Mouse (Mus musculus): ENCODE data around the gene Pmis2. TPM values are rescaled to one million over a fixed set of nuclear protein-coding genes. Genes with fewer than 3 reads are reported as not detected.

The Pmis2 gene
- polyA plus RNA-seq (2015; fragmentation: Nextera tagmentation; extraction: Ambion mirVana), result not detected in 2 replicates

DNA sequence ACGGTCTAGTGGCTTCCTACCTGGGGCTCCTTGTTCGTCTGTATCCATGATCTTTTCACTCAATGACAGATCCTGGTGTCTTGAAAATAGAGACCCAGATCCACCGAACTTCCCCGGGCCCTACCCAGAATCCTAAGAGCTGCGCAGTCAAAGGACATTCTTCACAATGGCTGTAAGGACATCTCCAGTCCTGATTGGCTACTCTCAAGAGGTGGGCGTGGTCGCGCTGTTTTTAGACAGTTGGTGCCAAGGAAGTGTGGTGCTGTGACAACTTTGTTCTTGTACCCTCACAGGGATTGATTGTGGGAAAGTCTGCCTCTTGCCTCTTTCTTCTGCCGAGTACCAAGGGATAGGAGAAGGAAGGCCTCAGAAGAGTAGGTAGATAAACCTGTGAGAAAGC, at the start of gene Pmis2:
Gene Pmis2 (minus strand): TSS at position 126 of the 400 bp plus-strand sequence.
- no peaks in the 10 kb centered on the region for H3K4me1 ChIP-seq
- H3K4me3 ChIP-seq (replicated peaks), result no peak within 1 kb of the TSS
- H3K36me3 ChIP-seq, result no peaks in the 10 kb centered on the region
- no peak within 1 kb of the TSS for H3K4me2 ChIP-seq (replicated peaks)
- no peak for ATAC-seq (ENCODE audit: insufficient number of reproducible peaks, low FRiP score, low TSS enrichment, low read depth)
- H3K27me3 ChIP-seq, result no peaks in the 10 kb centered on the region; the same call in 1 of the 2 replicates
- H3K27ac ChIP-seq (replicated peaks), result no peak within 1 kb of the TSS
- no peak within 1 kb of the TSS for H3K9ac ChIP-seq
- WGBS, result 71% methylated on average over 9 of the region's 9 CpGs
- H3K9me3 ChIP-seq (replicated peaks), result no peaks in the 10 kb centered on the region

GRCm38 (mm10) chr7:30719669-30720068, 48.3 kb upstream of the Pmis2 start:
- H3K27ac ChIP-seq (replicated peaks), result no peak overlapping the region
- H3K4me2 ChIP-seq (replicated peaks), result no peak overlapping the region
- no peak for ATAC-seq (ENCODE audit: insufficient number of reproducible peaks, low FRiP score, low TSS enrichment, low read depth)
- WGBS, result 91% methylated on average over 5 of the region's 5 CpGs
- no peak overlapping the region for H3K9ac ChIP-seq
- no peaks in the 10 kb centered on the region for H3K36me3 ChIP-seq
- H3K4me3 ChIP-seq (replicated peaks), result no peak overlapping the region
- no peaks in the 10 kb centered on the region for H3K9me3 ChIP-seq (replicated peaks)
- peaks cover 10% of the 10 kb centered on the region for H3K4me1 ChIP-seq
- peaks cover 39% of the 10 kb centered on the region for H3K27me3 ChIP-seq

- peak overlapping the region; percentile 59 for H3K4me2 ChIP-seq (replicated peaks)
- no peaks in the 10 kb centered on the region for H3K9me3 ChIP-seq (replicated peaks)
- H3K27ac ChIP-seq (replicated peaks), result no peak overlapping the region
- ATAC-seq (ENCODE audit: insufficient number of reproducible peaks, low FRiP score, low TSS enrichment, low read depth), result no peak
- H3K9ac ChIP-seq, result no peak overlapping the region
- H3K4me3 ChIP-seq (replicated peaks), result peak overlapping the region; percentile 36
- H3K27me3 ChIP-seq, result peaks cover 39% of the 10 kb centered on the region
- 11% methylated on average over 14 of the region's 14 CpGs for WGBS
- peaks cover 10% of the 10 kb centered on the region for H3K4me1 ChIP-seq
- no peaks in the 10 kb centered on the region for H3K36me3 ChIP-seq
Observed at GRCm38 (mm10) chr7:30717716-30718046, 46.3 kb upstream of the Pmis2 start.

GRCm38 (mm10) chr7:30717006-30717715, 45.8 kb upstream of the Pmis2 start:
- ATAC-seq (ENCODE audit: insufficient number of reproducible peaks, low FRiP score, low TSS enrichment, low read depth), result peak; percentile 90
- no peaks in the 10 kb centered on the region for H3K36me3 ChIP-seq
- peaks cover 10% of the 10 kb centered on the region for H3K4me1 ChIP-seq
- 3% methylated on average over 43 of the region's 43 CpGs for WGBS
- H3K27me3 ChIP-seq, result peaks cover 36% of the 10 kb centered on the region
- H3K9me3 ChIP-seq (replicated peaks), result no peaks in the 10 kb centered on the region
- no peak overlapping the region for H3K27ac ChIP-seq (replicated peaks)
- no peak overlapping the region for H3K9ac ChIP-seq
- H3K4me3 ChIP-seq (replicated peaks), result peak overlapping the region; percentile 36
- peak overlapping the region; percentile 59 for H3K4me2 ChIP-seq (replicated peaks)

GRCm38 (mm10) chr7:30711942-30712341, 40.5 kb upstream of the Pmis2 start, which contains the start of gene Atp4a:
Gene Atp4a (plus strand): TSS chr7:30712209.
- no peaks in the 10 kb centered on the region for H3K9me3 ChIP-seq (replicated peaks)
- no peak within 1 kb of the TSS for H3K27ac ChIP-seq (replicated peaks)
- H3K9ac ChIP-seq, result no peak within 1 kb of the TSS
- peaks cover 20% of the 10 kb centered on the region for H3K27me3 ChIP-seq
- no peak within 1 kb of the TSS for H3K4me3 ChIP-seq (replicated peaks)
- H3K4me2 ChIP-seq (replicated peaks), result no peak within 1 kb of the TSS
- H3K4me1 ChIP-seq, result peaks cover 1% of the 10 kb centered on the region
- no peak for ATAC-seq (ENCODE audit: insufficient number of reproducible peaks, low FRiP score, low TSS enrichment, low read depth)
- H3K36me3 ChIP-seq, result no peaks in the 10 kb centered on the region
- 82% methylated on average over 3 of the region's 3 CpGs for WGBS

DNA sequence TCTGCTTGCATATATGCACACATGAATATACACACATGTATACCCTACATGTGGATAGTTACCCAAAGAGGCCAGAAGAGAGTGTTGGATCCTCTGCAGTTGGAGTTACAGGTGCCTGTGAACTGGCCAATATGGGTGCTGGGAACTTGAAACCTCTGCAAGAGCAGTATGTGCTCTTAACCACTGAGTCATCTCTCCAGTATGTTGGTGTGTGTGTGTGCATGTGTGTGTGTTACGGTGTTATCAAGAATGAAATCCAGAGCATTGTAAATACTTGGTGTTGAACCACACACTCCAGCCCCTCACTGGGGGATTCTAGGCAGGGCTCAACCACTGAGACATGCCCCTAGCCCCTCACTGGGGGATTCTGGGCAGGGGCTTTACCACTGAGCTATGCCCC, 36.0 kb upstream of the Pmis2 start:
- H3K4me3 ChIP-seq (replicated peaks), result no peak overlapping the region
- H3K9ac ChIP-seq, result no peak overlapping the region
- no peaks in the 10 kb centered on the region; the same call in 1 of the 2 replicates for H3K27me3 ChIP-seq
- no peaks in the 10 kb centered on the region for H3K9me3 ChIP-seq (replicated peaks)
- 87% methylated on average over 1 of the region's 1 CpGs for WGBS
- no peak overlapping the region for H3K27ac ChIP-seq (replicated peaks)
- H3K36me3 ChIP-seq, result no peaks in the 10 kb centered on the region
- no peak for ATAC-seq (ENCODE audit: insufficient number of reproducible peaks, low FRiP score, low TSS enrichment, low read depth)
- no peak overlapping the region for H3K4me2 ChIP-seq (replicated peaks)
- H3K4me1 ChIP-seq, result no peaks in the 10 kb centered on the region

DNA sequence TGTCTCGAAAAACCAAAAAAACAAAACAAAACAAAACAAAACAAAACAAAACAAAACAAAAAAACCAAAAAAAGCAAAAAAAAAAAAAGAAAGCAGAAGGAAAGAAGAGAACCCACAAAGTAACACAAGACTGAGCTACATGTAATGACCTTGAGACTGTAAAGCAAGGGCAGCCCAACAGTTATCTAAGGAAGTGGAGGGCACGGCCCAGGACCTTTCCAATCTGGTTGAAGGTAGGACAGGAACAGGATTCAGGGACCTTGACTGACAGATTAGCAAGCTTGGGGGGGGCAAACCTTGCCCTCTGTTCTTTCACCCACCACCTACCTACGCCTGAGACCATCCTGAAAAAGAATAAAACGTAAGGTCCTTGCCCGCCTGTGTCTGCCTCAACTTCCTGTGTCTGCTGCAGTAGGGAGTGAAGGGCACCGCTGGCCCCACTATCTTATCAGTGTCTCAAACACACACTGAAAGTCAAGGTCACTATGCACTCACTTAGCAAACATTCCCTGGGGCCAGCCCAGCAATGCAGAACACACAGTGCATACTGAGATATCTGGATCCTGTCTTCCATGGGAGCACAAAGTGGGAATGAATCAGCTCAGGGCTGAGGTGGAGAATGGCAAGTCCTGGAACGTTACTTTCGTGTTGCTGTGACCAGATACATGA, 34.9 kb upstream of the Pmis2 start:
- Histone ChIP-seq H3K36me3 (no peaks in the 10 kb centered on the region), H3K27me3 (no peaks in the 10 kb centered on the region; the same call in 1 of the 2 replicates), H3K4me3 (replicated peaks) (no peak overlapping the region), H3K9me3 (replicated peaks) (no peaks in the 10 kb centered on the region), H3K4me2 (replicated peaks) (no peak overlapping the region), H3K27ac (replicated peaks) (no peak overlapping the region), H3K9ac (no peak overlapping the region), H3K4me1 (no peaks in the 10 kb centered on the region)
- WGBS, result 73% methylated on average over 8 of the region's 8 CpGs
- ATAC-seq (ENCODE audit: insufficient number of reproducible peaks, low FRiP score, low TSS enrichment, low read depth), result no peak

GRCm38 (mm10) chr7:30698589-30698988, 27.2 kb upstream of the Pmis2 start, which contains the start of gene 2200002J24Rik:
Gene 2200002J24Rik (plus strand): TSS chr7:30698926.
- 0 out of 2 replicates have a peak, but pooled peaks cover 5% of the 10 kb centered on the region for H3K4me1 ChIP-seq
- H3K27me3 ChIP-seq, result no peaks in the 10 kb centered on the region
- H3K9ac ChIP-seq, result no peak within 1 kb of the TSS
- H3K27ac ChIP-seq (replicated peaks), result no peak within 1 kb of the TSS
- H3K9me3 ChIP-seq (replicated peaks), result no peaks in the 10 kb centered on the region
- ATAC-seq (ENCODE audit: insufficient number of reproducible peaks, low FRiP score, low TSS enrichment, low read depth), result no peak
- WGBS, result 40% methylated on average over 9 of the region's 9 CpGs
- no peak within 1 kb of the TSS for H3K4me3 ChIP-seq (replicated peaks)
- H3K36me3 ChIP-seq, result no peaks in the 10 kb centered on the region
- H3K4me2 ChIP-seq (replicated peaks), result no peak within 1 kb of the TSS

- H3K27me3 ChIP-seq, result no peaks in the 10 kb centered on the region
- no peak overlapping the region for H3K9ac ChIP-seq
- no peak overlapping the region for H3K4me2 ChIP-seq (replicated peaks)
- no peak overlapping the region for H3K27ac ChIP-seq (replicated peaks)
- H3K4me1 ChIP-seq, result 0 out of 2 replicates have a peak, but pooled peaks cover 5% of the 10 kb centered on the region
- H3K36me3 ChIP-seq, result no peaks in the 10 kb centered on the region
- H3K9me3 ChIP-seq (replicated peaks), result no peaks in the 10 kb centered on the region
- no peak overlapping the region for H3K4me3 ChIP-seq (replicated peaks)
- ATAC-seq (ENCODE audit: insufficient number of reproducible peaks, low FRiP score, low TSS enrichment, low read depth), result no peak
- WGBS, result 46% methylated on average over 5 of the region's 5 CpGs
Observed at GRCm38 (mm10) chr7:30698101-30698500, 26.7 kb upstream of the Pmis2 start.

DNA sequence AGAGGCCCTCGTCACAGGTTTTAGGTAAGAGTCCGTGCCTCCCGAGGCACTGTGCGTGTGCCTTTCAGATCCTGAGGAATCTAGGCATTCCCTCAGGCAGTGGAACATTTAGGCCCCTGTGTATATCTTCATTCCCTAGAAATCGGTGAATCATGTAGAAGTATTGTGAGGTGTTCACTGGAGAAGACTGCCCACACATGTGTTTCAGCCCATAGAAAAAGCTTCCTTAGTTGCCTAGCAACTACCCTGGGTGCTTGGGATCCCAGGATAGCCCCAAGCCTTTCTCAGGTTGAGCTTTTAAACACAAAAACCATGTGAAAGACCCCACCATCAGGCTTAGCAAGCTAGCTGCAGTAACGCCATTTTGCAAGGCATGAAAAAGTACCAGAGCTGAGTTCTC, 16.9 kb upstream of the Pmis2 start:
- no peaks in the 10 kb centered on the region for H3K4me1 ChIP-seq
- H3K9me3 ChIP-seq (replicated peaks), result no peaks in the 10 kb centered on the region
- H3K9ac ChIP-seq, result no peak overlapping the region
- 61% methylated on average over 6 of the region's 6 CpGs for WGBS
- H3K27me3 ChIP-seq, result peaks cover 18% of the 10 kb centered on the region
- ATAC-seq (ENCODE audit: insufficient number of reproducible peaks, low FRiP score, low TSS enrichment, low read depth), result no peak
- H3K27ac ChIP-seq (replicated peaks), result no peak overlapping the region
- H3K4me2 ChIP-seq (replicated peaks), result no peak overlapping the region
- no peaks in the 10 kb centered on the region for H3K36me3 ChIP-seq
- H3K4me3 ChIP-seq (replicated peaks), result no peak overlapping the region

- no peaks in the 10 kb centered on the region for H3K36me3 ChIP-seq
- H3K27ac ChIP-seq (replicated peaks), result no peak overlapping the region
- H3K9ac ChIP-seq, result no peak overlapping the region
- peaks cover 18% of the 10 kb centered on the region for H3K27me3 ChIP-seq
- no peak overlapping the region for H3K4me3 ChIP-seq (replicated peaks)
- H3K4me2 ChIP-seq (replicated peaks), result no peak overlapping the region
- no peak for ATAC-seq (ENCODE audit: insufficient number of reproducible peaks, low FRiP score, low TSS enrichment, low read depth)
- H3K4me1 ChIP-seq, result no peaks in the 10 kb centered on the region
- WGBS, result 84% methylated on average over 2 of the region's 2 CpGs
- no peaks in the 10 kb centered on the region for H3K9me3 ChIP-seq (replicated peaks)
Observed at GRCm38 (mm10) chr7:30683425-30683824, 12.0 kb upstream of the Pmis2 start.
